Mouse (Mus musculus) urinary bladder, postnatal 10 days (tissue): ENCODE data around the gene Nckap5.

Experiments used
- DNase-seq: peaks from one replicate; pipeline ENCODE4 v3.0.0; 2022; ENCODE audit warnings: low spot score

The Nckap5 gene

GRCm38 (mm10) chr1:126470883-126471282 is 359.7 kb downstream of the Nckap5 start:
- DNase-seq: no peak

DNA sequence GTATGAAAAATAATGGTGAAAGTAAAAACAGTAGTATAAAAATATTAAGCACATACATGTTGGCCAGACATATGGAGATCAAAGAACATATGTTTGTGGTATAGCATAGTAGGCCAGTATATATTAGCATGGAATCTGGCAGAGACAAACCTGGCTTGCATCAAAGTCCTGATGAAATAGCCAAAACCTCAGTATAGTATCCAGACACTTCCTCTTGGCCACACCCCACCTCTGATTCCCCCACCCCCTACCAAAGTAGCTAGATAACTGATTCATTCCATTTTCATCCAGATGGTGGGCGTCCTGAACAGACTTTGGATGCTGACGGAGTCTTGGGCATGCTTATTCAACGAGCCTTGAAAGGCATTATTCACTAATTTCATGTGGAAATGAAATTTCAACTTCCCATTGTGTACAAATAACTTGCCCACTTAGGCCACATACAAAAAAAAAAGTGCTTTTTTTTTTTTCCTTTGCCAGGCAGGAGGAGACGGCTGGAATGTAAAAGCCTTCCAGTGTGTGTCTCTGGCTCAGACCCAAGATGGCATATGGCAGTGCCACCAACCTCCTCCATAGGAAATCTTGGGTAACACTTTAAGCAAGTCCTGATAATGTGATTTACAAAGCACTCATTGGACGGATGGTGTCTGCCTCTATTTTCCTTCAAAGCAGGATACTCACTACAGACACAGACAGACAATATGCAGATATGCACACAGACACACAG is 360.6 kb downstream of the Nckap5 start:
- DNase-seq: no peak

- DNase-seq: no peak
Observed at GRCm38 (mm10) chr1:126461527-126462354, 368.9 kb downstream of the Nckap5 start.

- DNase-seq: no peak
Observed at GRCm38 (mm10) chr1:126457739-126458138, 372.9 kb downstream of the Nckap5 start.

DNA sequence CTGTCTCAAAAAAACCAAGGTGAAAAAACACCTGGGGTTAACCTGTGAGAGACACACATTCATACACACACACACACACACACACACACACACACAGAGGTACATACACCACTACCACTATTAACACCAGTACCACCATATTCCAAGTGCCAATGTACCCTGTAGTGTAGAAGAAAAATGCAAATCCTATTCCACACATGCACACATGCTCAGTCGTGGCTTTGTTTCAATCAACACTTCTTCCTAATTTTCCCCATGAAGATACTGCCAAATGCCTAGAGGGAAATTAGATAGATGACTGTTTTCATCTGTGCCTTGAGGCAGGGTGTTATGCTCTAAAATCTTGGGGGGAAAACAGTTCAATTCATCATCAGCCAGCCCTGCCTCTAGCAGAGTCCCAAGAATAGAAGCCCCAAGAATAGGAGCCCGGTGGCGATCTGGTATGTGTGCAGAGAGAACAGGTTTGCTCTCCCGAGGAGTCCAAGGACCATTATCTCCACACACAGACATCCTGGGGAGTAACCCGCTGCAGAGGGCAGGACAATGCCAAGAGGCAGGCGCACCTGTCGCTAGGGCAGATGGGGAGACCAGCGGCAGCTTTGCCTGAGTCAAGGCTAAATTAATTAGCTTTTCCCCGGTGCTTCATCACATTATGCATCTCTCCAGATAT is 376.0 kb downstream of the Nckap5 start:
- no peak for DNase-seq

GRCm38 (mm10) chr1:126451472-126451871 is 379.1 kb downstream of the Nckap5 start:
- DNase-seq: no peak

- no peak for DNase-seq
Observed at GRCm38 (mm10) chr1:126449424-126449823, 381.2 kb downstream of the Nckap5 start.

DNA sequence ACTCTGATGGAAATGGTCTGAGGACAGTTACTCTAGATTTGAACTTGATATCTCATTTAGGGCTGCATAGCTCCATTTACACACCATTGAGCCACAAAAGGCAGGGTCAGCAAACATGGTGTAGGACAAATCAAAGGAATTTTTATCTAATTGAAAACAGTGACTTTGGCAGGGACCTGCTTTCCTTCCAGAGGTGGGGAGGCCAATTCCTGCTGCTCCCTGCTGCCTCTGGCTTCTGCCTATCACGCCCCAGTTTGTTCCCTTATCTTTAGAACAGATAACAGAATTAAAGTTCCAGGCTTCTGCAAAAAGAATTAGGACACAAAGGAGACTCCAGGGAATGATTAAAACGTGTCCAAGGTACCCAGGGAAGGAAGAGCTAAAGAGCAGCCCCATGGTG is 386.7 kb downstream of the Nckap5 start:
- DNase-seq: no peak

DNA sequence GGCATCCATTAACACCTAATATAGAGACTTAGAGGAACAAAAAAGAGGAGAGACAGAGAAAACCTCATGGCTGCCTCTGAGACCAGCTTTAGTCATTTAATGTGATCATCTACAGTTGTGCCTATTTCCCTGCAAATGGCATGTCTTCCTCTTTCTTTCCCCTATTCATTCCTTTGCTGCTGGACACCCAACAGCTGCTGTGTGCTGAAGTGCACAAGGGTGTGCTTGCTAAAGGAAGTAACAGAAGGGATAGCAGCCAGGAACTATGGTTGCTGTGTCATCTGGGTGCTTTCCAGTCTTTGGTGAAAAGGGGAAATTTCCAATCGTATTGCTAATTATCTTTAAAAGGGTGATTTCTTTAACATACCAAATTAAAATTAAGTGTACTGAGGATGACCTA is 387.9 kb downstream of the Nckap5 start:
- DNase-seq: no peak

DNA sequence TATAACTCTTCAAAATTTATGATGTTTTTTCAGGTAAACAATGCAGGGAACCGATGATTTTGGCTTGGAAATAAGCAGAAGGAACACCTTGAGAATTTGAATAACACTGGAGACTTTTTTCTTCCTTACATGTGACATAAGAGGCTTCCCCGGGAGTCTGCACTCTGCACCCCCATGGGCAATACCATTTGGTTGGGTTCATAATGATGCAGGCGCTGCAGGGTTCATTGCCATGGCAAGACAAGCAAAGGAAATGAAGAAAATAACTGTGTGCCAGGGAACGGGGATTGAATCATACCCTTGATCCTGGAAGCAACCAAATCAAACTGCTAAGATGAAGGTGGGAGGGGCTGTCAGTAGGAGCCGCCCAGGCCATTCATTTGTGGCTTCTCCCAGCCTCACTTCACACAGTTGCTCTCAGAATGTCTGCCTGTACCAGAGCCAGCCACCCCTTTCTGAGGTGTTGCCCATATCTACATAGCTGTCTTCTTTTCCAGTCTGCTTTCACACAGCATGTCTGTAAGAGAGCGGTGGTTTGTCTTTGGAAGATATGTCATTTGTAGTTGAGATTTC is 392.5 kb downstream of the Nckap5 start:
- DNase-seq: no peak

- no peak for DNase-seq
Observed at GRCm38 (mm10) chr1:126436937-126437667, 393.5 kb downstream of the Nckap5 start.

GRCm38 (mm10) chr1:126432285-126432684 is 398.3 kb downstream of the Nckap5 start:
- no peak for DNase-seq

GRCm38 (mm10) chr1:126431594-126431993 is 399.0 kb downstream of the Nckap5 start:
- no peak for DNase-seq

DNA sequence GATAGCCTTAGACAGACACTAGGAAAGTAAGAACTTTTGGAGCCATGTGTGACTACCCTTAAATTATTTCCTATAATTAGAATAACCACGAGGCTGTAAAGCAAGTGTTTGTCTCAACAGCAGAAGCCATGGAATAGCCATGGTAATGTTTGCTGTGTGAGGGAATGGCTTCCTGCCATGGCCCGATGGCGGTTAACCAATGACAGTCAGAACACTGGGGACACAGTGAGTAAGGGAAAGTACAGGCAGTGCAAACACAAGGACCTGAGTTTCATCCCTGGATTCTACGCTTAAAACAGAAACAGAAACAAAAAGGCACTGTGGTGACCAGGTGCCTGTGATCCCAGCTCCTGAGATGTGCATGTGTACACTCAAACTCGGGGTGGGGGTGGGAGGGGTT is 419.2 kb downstream of the Nckap5 start:
- DNase-seq: no peak

DNA sequence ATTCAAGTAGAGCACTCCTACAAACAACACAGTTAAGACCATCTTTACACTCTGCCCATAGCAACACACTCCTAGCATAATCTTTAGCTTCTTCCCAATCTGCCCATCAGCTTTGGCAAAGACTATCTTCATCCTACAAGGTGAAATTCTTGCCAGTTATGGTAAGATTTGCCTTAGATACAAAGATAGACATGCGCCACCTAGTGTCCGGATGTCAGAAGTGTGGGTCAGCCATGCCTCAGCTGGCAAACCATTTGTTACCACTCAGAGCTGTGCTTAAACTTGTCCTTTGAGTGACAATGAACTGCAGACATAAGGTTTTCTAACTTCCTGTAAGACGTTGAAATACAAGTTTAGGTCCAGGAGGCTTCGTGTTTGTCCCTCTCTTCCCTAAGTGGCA is 422.7 kb downstream of the Nckap5 start:
- DNase-seq: no peak

- no peak for DNase-seq
Observed at GRCm38 (mm10) chr1:126405543-126405942, 425.1 kb downstream of the Nckap5 start.

DNA sequence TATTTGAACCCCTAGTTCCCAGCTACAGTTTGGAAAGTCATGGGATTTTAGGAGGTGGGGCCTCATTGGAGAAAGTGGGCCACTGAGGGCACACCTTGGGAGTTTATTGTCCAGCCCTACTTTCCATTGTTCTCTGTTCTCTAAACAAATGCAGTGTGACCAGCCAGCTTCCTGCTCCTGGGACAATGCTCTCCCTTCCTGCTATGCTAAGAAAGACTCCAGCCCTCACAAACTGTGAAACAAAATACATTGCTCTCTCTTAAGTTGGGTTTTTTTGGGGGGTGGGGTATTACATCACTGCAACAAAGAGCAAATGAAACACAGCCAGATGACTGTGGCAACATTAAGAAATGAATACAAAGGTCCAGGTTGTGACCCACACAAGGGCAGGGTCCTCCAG is 426.6 kb downstream of the Nckap5 start:
- no peak for DNase-seq

DNA sequence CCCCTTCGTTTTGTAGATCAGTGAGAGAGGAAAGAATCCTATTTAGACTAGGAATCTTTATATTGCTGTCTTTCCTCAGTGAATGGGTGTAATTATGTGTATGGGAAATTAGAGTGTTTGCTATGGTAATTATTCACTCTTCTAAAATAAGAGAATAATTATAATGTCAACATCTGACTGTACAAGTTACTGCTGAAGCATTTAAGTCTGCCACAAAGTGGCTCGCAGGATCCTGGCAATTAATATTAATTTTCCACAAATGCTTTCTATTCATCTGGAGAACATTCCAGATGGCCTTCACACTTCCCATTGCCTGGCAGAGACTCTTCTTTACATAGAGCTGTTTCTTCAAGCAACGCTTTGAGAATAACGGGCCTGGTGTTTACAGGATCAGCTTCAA is 439.4 kb downstream of the Nckap5 start:
- DNase-seq: no peak

- DNase-seq: no peak
Observed at GRCm38 (mm10) chr1:126377339-126377980, 453.1 kb downstream of the Nckap5 start.

GRCm38 (mm10) chr1:126366736-126367135 is 463.9 kb downstream of the Nckap5 start:
- no peak for DNase-seq

GRCm38 (mm10) chr1:126364556-126364955 is 466.0 kb downstream of the Nckap5 start:
- no peak for DNase-seq
